Mouse (Mus musculus) ES-E14 (cell line): ENCODE measurements around the gene 1500009L16Rik.

Source experiments
- MAFK ChIP-seq: IDR thresholded peaks from 2 replicates; pipeline ENCODE4 v1.6.1; 2014; ENCODE audit warnings: mild to moderate bottlenecking, low read depth, low read length, inconsistent platforms; ENCODE audit not compliant: insufficient read depth
- ZNF384 ChIP-seq: IDR thresholded peaks from 2 replicates; pipeline ENCODE4 v1.6.1; 2012; ENCODE audit warnings: low read depth, low read length, inconsistent platforms

DNA sequence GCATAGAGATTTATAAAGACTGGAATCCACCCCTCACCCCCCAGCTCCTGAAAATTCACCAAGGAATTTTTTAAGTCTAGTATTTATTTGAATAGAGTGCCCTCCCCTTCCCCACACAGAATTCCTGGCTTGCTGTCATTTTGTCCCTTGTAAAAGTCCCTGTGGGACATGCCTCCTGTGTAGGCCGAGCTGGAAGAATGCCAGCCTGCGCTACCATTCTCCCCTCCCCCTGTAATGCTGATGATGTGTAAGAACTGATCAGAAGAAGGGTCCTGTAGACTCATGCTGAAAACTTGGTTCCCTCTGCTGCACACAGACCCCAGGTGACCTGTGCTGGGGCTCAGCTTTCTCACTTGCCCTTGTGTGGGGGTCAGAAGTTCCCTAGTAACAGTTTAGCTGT is 37.9 kb downstream of the 1500009L16Rik start:
- TF ChIP-seq ZNF384 (no peak), MAFK (no peak)
